Mouse (Mus musculus) myocyte (in vitro differentiated cells): ENCODE data around the gene Celf5. TPM values are rescaled to one million over a fixed set of nuclear protein-coding genes. Genes with fewer than 3 reads are reported as not detected.

ENCODE experiments used
- H3K27me3 ChIP-seq: one replicate; pipeline ENCODE4 v1.6.1; 2011; ENCODE audit not compliant: control insufficient read depth, insufficient read depth, insufficient read length
- H3K36me3 ChIP-seq: one replicate; pipeline ENCODE4 v1.6.1; 2011; ENCODE audit not compliant: control insufficient read depth, insufficient read depth
- H3K4me2 ChIP-seq: one replicate; pipeline ENCODE4 v1.6.1; 2011; ENCODE audit warnings: low read depth, control low read depth
- H3K4me3 ChIP-seq: one replicate; pipeline ENCODE4 v1.5.1; 2011; ENCODE audit warnings: mild to moderate bottlenecking, control low read depth, moderate library complexity
- H3K79me2 ChIP-seq: one replicate; pipeline ENCODE4 v1.6.1; 2011; ENCODE audit not compliant: control insufficient read depth, insufficient read depth
- H3ac ChIP-seq: one replicate; pipeline ENCODE4 v1.6.1; 2011; ENCODE audit not compliant: control insufficient read depth, insufficient read length
- CEBPB ChIP-seq: IDR thresholded peaks from 2 replicates; pipeline ENCODE4 v1.6.1; 2011; ENCODE audit warnings: mild to moderate bottlenecking, moderate library complexity; ENCODE audit not compliant: poor library complexity, insufficient read depth, severe bottlenecking
- E2F4 ChIP-seq: IDR thresholded peaks from one replicate; pipeline ENCODE4 v1.6.1; 2011; ENCODE audit warnings: mild to moderate bottlenecking, control low read depth, moderate library complexity; ENCODE audit not compliant: insufficient read depth
- MAX ChIP-seq: IDR thresholded peaks from one replicate; pipeline ENCODE4 v1.6.1; 2011; ENCODE audit warnings: low read depth, mild to moderate bottlenecking, control low read depth
- MYOD1 ChIP-seq, 3 experiments: IDR thresholded peaks; one replicate each; pipeline ENCODE4 v1.6.1; 2011; ENCODE audit warnings: control low read depth in 2 of 3, low read depth in 2 of 3, mild to moderate bottlenecking in 2 of 3, moderate library complexity in 1 of 3; ENCODE audit not compliant: insufficient read length in 2 of 3, control insufficient read depth in 1 of 3
- MYOG ChIP-seq, 3 experiments: IDR thresholded peaks; one replicate each; pipeline ENCODE4 v1.6.1; 2011; ENCODE audit warnings: control low read depth in 2 of 3, low read depth in 2 of 3, mild to moderate bottlenecking in 2 of 3; ENCODE audit not compliant: insufficient read length in 2 of 3, control insufficient read depth in 1 of 3, insufficient read depth in 1 of 3
- POLR2A ChIP-seq: IDR thresholded peaks from one replicate; pipeline ENCODE4 v1.6.1; 2011; ENCODE audit warnings: low read depth, mild to moderate bottlenecking, control low read depth, moderate library complexity; ENCODE audit not compliant: insufficient read length
- POLR2AphosphoS2 ChIP-seq: IDR thresholded peaks from one replicate; pipeline ENCODE4 v1.6.1; 2011; ENCODE audit warnings: low read depth, control low read depth; ENCODE audit not compliant: insufficient read length
- REST ChIP-seq: IDR thresholded peaks from one replicate; pipeline ENCODE4 v1.6.1; 2011; ENCODE audit warnings: mild to moderate bottlenecking, control low read depth, moderate library complexity; ENCODE audit not compliant: insufficient read depth, insufficient read length
- SRF ChIP-seq: IDR thresholded peaks from one replicate; pipeline ENCODE4 v1.6.1; 2011; ENCODE audit warnings: low read depth; ENCODE audit not compliant: control insufficient read depth, insufficient read length
- TCF12 ChIP-seq: IDR thresholded peaks from one replicate; pipeline ENCODE4 v1.6.1; 2011; ENCODE audit warnings: mild to moderate bottlenecking, control low read depth; ENCODE audit not compliant: poor library complexity, insufficient read depth, severe bottlenecking
- TCF3 ChIP-seq: IDR thresholded peaks from one replicate; pipeline ENCODE4 v1.6.1; 2011; ENCODE audit warnings: low read depth, control low read depth; ENCODE audit not compliant: insufficient read length
- USF1 ChIP-seq: IDR thresholded peaks from one replicate; pipeline ENCODE4 v1.6.1; 2011; ENCODE audit warnings: low read depth, mild to moderate bottlenecking, control low read depth, moderate library complexity
- polyA plus RNA-seq: library from polyadenylated mRNA; unstranded; fragments of >200 nt; fragmentation: generic; extraction: Trizol; gene quantifications from one replicate; pipeline ENCODE4 v1.2.1, GENCODE M21; 2012; ENCODE audit warnings: missing spikeins

Gene Celf5
- polyA plus RNA-seq, 1 experiment = 0.37 TPM

DNA sequence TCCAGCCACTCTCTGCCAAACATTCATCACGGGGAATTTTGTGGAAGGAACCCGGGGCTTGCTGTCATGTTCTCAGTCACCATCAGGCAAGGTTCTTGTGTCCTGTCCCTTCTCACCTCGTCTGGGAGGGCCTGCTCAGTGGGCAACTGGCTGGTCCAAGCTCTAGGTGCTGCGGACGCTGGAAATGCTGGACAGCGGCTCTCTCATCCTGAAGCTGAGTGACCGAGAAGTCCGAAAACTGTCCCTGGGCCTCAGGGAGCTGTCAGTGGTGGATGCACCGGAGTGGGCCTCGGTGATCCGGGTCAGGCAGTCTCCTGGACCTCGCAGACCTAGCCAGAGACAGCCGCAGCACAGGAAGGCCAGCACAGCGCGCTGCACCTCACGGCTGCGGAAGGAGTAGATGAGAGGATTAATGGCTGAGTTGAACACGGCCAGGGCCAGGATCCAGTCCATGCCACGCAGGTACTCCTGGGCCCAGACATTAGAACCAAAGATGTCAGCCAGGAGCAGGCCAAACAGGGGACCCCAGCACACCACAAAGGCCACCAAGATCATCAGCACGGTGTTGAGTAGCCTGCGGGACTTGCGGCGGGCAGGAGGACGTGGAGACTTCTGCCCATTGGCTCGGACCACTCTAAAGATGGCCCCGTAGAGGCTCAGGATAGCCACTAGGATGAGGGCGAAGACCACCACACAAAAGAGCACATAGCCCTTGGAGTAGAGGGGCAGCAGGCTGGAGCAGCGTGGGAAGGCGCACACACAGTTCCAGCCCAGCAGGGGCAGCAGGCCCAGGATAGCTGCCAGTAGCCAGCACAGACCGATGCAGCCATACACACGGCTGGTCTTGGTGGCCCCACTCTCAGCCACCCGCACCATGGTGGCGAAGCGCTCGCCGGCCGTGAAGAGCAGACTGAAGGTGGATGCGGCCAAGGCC is 16.1 kb upstream of the Celf5 start:
- no peak overlapping the region for H3K4me2 ChIP-seq
- TF ChIP-seq REST (no peak), TCF3 (no peak), MYOG (IDR thresholded peaks at IDR 0.05; ENCODE audit: control insufficient read depth in 1 of 3, insufficient read depth in 1 of 3, insufficient read length in 2 of 3, low read depth in 2 of 3) (no peak), MAX (no peak), TCF12 (no peak), CEBPB (no peak), MYOD1 (IDR thresholded peaks at IDR 0.05; ENCODE audit: control insufficient read depth in 1 of 3, insufficient read length in 2 of 3, low read depth in 2 of 3) (no peak), POLR2A (no peak), USF1 (no peak), POLR2AphosphoS2 (no peak), E2F4 (no peak), SRF (no peak)
- no peaks in the 10 kb centered on the region for H3K27me3 ChIP-seq
- no peaks in the 10 kb centered on the region for H3K36me3 ChIP-seq
- H3K4me3 ChIP-seq = no peak overlapping the region
- peaks cover 21% of the 10 kb centered on the region for H3K79me2 ChIP-seq
- no peak overlapping the region for H3ac ChIP-seq

DNA sequence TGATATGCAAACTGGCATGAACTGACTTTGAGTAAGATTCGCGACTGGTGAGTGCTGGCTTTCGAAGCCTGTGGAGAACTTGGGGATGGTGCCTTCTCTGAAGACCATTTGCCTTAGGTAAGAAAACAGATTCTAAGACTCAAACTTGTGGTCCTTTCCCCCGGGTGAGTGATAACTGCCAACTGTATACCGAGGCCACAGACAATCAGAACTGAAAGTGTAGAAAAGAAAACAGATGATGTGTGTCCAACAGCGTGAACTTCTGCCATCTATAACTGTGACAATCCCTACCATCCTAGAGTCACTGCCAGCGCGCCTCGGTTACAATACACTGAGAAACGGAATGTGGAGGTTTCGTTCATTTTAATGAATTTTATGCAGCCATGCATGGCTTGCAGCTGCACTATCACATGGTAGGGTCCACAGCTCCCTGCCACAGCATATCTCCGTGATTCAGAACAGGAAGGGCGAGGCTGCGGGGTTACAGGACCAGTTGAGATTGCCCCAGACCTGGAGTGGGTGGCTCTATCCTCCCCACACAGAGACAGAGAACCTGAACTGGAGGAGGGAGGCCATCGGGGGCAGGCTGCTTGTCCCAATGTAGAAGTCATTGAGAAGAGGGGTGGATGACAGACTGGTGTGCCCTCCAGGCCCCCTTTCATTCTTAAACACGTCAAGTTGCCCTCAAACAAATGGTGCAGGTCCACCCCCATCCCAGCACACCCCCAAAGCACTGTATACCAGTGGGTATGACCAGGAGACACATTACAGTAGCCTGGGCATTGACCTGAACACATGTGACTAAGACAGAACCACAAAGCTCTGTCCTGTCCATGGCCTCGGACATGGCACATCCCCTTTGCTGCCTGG is 15.1 kb upstream of the Celf5 start:
- Histone ChIP-seq H3K4me2 (peak overlapping the region; percentile 77), H3ac (no peak overlapping the region), H3K36me3 (no peaks in the 10 kb centered on the region), H3K4me3 (peak overlapping the region; percentile 94), H3K27me3 (no peaks in the 10 kb centered on the region), H3K79me2 (peaks cover 23% of the 10 kb centered on the region)
- TF ChIP-seq MAX (no peak), REST (no peak), CEBPB (no peak), MYOD1 (IDR thresholded peaks at IDR 0.05; ENCODE audit: control insufficient read depth in 1 of 3, insufficient read length in 2 of 3, low read depth in 2 of 3) (no peak), TCF3 (no peak), SRF (no peak), TCF12 (no peak), USF1 (no peak), E2F4 (no peak), POLR2A (no peak), MYOG (IDR thresholded peaks at IDR 0.05; ENCODE audit: control insufficient read depth in 1 of 3, insufficient read depth in 1 of 3, insufficient read length in 2 of 3, low read depth in 2 of 3) (no peak), POLR2AphosphoS2 (no peak)

DNA sequence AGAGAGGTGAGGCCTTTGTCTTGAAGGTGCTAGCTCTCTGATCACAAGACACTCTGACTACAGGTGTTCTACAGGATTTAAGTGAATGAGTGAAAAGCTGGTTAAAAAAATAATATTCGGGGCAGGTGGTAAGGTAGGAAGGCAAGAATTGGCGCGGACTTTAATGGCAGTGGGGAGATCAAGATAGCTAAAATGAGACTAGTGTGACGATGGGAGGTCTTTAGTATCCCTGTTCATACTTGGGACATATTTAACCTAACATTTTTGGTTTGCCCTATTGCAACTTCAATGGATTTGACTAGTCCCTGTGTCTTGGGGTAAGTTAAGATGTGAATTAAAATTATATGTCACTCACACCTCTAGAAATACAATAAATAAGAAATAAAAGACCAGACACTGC is 14.5 kb upstream of the Celf5 start:
- H3K4me3 ChIP-seq = peak overlapping the region; percentile 94
- no peak for TF ChIP-seq REST
- TF ChIP-seq POLR2AphosphoS2 = no peak
- no peak for TF ChIP-seq CEBPB
- no peak for TF ChIP-seq TCF3
- no peak for TF ChIP-seq MYOG (IDR thresholded peaks at IDR 0.05; ENCODE audit: control insufficient read depth in 1 of 3, insufficient read depth in 1 of 3, insufficient read length in 2 of 3, low read depth in 2 of 3)
- H3K4me2 ChIP-seq = peak overlapping the region; percentile 77
- H3ac ChIP-seq = no peak overlapping the region
- H3K27me3 ChIP-seq = no peaks in the 10 kb centered on the region
- peaks cover 6% of the 10 kb centered on the region for H3K36me3 ChIP-seq
- H3K79me2 ChIP-seq = peaks cover 23% of the 10 kb centered on the region

DNA sequence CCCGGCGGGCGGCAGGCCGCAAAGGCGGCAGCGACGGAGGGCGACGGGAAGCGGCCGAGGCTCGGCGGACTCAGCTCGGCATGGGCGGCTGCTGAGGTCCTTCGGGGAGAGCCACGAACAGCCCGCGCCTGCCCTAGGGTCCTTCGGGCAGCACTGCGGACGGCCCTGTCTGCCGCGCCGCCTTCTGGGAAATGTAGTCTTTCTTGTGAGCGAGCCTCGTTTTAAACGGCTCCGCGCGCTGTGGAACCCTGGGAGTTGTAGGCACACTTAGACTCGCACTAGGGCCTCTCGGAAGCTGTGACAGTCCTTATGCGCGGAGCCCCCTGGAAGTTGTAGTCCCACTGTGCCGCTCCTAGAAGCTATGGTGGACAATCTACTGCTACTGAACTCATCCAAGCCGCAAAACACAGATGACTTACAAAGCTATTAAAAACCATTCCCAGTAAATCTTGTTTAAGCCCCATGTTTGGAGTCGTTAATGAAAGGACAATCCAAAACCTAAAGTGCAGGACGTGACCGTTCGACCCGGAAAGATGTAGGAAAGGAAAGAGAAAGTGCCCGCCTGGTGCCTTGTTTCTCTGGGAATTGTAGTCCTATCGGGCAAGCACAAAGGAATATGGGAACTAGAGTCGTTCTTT is 13.9 kb upstream of the Celf5 start, which contains the start of gene Ncln:
Gene Ncln (minus strand): TSS at position 129 of the 638 bp plus-strand sequence.
- peak within 1 kb of the TSS; percentile 95 for H3ac ChIP-seq

More for the DNA sequence above, 13.9 kb upstream of the Celf5 start, which contains the start of gene Ncln:
- Histone ChIP-seq H3K4me3 (peak within 1 kb of the TSS; percentile 94), H3K36me3 (peaks cover 10% of the 10 kb centered on the region), H3K4me2 (peak within 1 kb of the TSS; percentile 85), H3K27me3 (no peaks in the 10 kb centered on the region), H3K79me2 (peaks cover 23% of the 10 kb centered on the region)
- TF ChIP-seq REST (no peak), SRF (peak; percentile 47), POLR2AphosphoS2 (peak; percentile 95), TCF12 (no peak), CEBPB (no peak), MAX (peak; percentile 93), E2F4 (peak; percentile 84), MYOG (IDR thresholded peaks at IDR 0.05; ENCODE audit: control insufficient read depth in 1 of 3, insufficient read depth in 1 of 3, insufficient read length in 2 of 3, low read depth in 2 of 3) (peak in 1 of 3 experiments; percentile 43), MYOD1 (IDR thresholded peaks at IDR 0.05; ENCODE audit: control insufficient read depth in 1 of 3, insufficient read length in 2 of 3, low read depth in 2 of 3) (peak in 1 of 3 experiments; percentile 4), USF1 (no peak), POLR2A (peak; percentile 98), TCF3 (no peak)
